Mouse (Mus musculus) ES-Bruce4 (cell line): ENCODE data around the gene Gm867.

Experiments
- CTCF ChIP-seq: IDR thresholded peaks from one replicate; pipeline ENCODE4 v1.8.1; 2011; ENCODE audit warnings: low read depth, low read length
- EP300 ChIP-seq: IDR thresholded peaks from 2 replicates; pipeline ENCODE4 v1.6.1; 2011; ENCODE audit warnings: low read depth, low read length; ENCODE audit not compliant: insufficient read depth
- POLR2A ChIP-seq: IDR thresholded peaks from one replicate; pipeline ENCODE4 v1.8.1; 2011; ENCODE audit warnings: low read length; ENCODE audit not compliant: insufficient read depth

GRCm38 (mm10) chr10:75896208-75896607 lies 44.3 kb downstream of the Gm867 start:
- TF ChIP-seq EP300, result no peak
- no peak for TF ChIP-seq CTCF
- no peak for TF ChIP-seq POLR2A
